Mouse (Mus musculus): ENCODE results near the gene Il25. TPM values are rescaled to one million over a fixed set of nuclear protein-coding genes. Genes with fewer than 3 reads are reported as not detected.
A peak's percentile ranks its signal among the peaks of the same experiment; 100 is the strongest.

Gene Il25
- total RNA-seq, 2 experiments from 2014 or later, result not detected

GRCm38 (mm10) chr14:54925349-54926342 lies 6.8 kb upstream of the Il25 start, which contains the start of gene Efs:
TSS of gene Efs (minus strand) at chr14:54926126.
- intact Hi-C loops (cut with DNase I), result no loop called here
- peak; percentile 49 to 65 for DNase-seq

GRCm38 (mm10) chr14:54926401-54927158 lies 5.9 kb upstream of the Il25 start:
- peak; percentile 25 to 62 for DNase-seq
- intact Hi-C loops (cut with DNase I), result no loop called here

DNA sequence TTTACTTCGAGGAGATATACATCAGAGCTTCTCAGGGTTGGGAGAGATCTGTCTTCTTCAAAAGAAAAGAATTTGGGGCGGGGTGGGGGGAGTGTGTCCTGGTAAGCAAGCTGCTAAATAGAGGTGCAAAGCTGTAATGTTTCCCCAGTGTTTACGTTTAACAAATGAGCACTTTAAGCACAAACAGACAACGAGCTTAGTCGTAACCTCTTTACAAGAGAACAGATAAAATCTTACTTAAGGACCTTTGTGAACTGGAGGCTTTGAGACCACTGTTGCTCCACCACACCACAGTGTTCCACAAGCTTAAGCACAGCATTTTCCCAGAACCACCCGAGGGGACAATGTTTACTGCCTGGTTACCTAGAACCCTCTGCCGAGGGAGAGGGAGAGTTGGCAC lies 5.2 kb upstream of the Il25 start:
- intact Hi-C loops (cut with DNase I), result no loop called here

DNA sequence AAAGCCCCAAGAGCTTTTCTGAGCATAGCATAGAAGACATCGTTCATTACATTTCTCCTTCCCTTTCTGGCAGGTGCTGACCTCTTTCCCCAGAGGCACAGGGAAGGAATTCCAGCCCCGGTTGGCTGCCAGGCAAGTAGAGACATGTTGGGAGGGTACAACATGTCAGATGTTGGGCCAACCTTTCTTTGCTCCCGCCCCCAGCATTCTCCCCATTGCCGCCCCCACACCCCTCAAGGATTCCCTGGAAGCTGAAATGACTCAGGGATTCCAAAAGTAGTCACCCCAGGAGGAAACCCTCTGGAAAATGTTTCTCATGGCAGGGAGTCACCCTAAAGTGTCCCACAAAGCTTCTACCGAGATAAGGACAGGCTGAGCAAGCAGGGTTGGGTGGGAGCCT lies 2.7 kb upstream of the Il25 start:
- no peak for DNase-seq
- intact Hi-C loops (cut with DNase I), result no loop called here

More for the DNA sequence above, 5.2 kb upstream of the Il25 start:
- no peak for DNase-seq

GRCm38 (mm10) chr14:54930431-54930830 lies 2.1 kb upstream of the Il25 start:
- DNase-seq, result no peak
- intact Hi-C loops (cut with DNase I), result no loop called here

DNA sequence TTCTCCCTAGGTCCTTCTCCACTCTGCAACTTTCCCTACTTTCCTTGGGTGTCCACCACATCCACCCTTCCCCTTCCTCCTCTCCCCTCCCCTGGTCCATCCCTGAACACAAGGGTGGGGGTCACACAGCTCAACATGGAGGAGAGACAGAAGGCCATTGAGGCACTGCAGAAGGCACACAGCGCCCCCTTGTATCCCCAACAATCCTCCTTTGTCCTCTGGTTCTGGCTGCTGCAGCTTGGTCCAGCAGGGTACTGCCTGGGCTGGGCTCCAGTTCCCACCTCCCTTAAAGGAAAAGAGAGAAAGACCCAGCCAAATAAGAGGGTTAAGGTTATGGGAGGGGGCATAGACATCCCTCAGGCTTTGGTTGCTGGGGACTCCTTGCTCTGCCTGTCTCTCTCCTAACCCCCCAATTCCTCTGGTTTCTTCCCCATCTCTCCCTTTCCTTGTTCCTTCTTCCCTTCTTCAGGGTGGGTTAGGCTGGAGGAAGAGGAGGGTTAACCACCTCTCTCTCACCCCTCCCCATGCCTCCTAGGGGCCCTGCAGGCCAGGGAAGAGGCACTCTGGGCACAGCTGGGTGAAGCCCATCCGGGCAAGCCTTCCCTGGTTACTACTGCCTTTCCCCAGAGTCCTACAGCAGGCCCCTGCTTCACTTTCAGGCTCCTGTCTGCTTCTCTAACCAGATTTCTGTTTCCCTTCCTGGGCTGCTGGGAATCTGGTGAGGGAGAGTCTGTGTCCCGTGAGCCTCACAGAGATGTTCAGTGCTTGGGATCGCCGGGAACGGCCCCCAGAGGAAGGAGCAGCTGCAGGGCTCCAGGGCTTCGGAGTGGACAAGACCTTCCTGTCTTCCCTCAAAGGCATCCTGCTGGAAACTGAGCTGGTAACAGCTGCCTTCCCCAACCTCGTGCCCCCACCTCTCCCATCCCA lies 3.7 kb downstream of the Il25 start, which contains the start of gene Cmtm5:
Cmtm5 (plus strand) TSS at position 358 of the 927 bp plus-strand sequence.
- intact Hi-C loops (cut with DNase I), result no loop called here
- DNase-seq, result no peak

GRCm38 (mm10) chr14:54936831-54937160 lies 4.3 kb downstream of the Il25 start:
- intact Hi-C loops (cut with DNase I), result no loop called here
- DNase-seq, result no peak

DNA sequence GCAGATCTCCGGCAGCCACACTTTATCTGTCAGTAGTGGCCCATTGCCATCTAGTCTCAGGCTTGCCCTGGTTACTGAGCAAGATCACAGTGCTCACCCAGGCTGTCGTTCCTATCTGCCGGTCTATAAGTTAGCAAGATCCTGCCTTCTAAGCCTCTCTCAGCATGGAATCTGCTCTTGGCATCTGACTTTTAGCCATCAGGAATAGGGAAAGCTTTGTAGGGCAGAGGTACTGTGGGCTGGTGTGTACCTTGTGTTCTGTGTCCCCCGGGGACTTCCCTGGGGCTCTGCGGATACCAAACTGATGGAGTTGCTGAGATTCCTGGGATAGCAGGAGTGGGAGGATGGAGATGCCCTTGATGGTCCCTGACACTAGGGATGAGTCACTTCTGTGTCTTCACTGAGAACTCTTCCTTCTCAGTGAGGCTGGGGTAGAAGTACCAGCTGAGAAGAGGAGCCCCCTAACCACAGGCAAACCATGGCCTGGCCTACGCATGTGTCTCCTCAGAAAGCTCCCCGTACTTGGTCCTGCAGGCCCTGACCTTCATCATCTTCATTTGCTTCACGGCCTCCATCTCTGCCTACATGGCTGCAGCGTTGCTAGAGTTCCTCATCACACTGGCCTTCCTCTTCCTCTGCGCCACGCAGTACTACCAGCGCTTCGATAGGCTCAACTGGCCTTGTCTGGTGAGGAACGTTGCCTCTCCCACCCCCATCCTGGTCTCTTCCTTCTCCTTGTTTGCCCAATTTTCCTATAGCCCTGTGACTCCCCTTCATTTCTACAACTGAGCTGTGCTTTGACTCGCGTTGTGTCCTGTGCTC lies 5.1 kb downstream of the Il25 start:
- DNase-seq, result no peak
- intact Hi-C loops (cut with DNase I), result loop anchor here (2.0 kb wide), 1 partner anchor 95 kb away; no protein-coding TSS in a partner anchor

GRCm38 (mm10) chr14:54938431-54939219 lies 6.1 kb downstream of the Il25 start:
- intact Hi-C loops (cut with DNase I), result loop anchor here (1.0 to 2.0 kb wide), 2 partner anchors 38 to 96 kb away; no protein-coding TSS in a partner anchor
- DNase-seq, result no peak

DNA sequence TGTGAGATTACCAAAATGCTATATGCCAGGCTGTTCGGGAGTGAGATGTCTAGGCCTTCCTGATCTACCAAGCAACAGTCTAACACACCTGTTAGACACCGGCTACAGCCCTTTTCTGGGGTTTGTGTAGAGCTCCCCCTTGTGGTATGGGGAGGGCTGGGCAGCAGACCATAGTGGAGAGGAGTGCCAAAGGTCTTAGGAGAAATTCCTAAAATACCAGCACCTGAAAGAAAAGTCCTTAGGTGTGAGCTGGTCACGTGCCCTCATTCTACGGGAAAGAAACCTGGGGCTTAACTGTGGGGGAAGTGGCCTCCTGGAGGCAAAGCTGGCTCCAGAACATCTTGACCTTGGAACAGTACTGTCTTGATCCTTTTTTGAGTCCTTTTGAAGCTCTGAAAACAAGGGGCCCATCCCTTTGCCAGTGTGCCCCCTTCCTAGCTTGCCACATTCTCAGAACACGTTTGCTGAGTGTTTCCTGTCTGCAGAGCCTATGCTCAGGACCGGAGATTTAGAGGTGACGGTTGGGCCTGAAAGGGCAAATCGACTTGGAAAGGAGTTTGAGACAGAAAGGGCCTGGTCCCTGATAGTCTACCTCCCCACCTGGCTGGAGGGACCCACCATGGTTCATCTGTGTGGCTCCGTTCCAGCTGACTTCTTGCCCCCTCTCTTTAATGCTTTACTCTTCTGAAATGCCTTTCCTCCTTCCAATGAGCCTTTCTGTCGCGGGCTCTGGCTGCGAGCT lies 7.1 kb downstream of the Il25 start:
- intact Hi-C loops (cut with DNase I), result loop anchor here (1.0 to 2.0 kb wide), 2 partner anchors 39 to 97 kb away; no protein-coding TSS in a partner anchor
- peak; percentile 45 to 63 for DNase-seq

GRCm38 (mm10) chr14:54940176-54940530 lies 7.7 kb downstream of the Il25 start:
- no peak for DNase-seq
- intact Hi-C loops (cut with DNase I), result no loop called here

GRCm38 (mm10) chr14:54941024-54941978 lies 8.8 kb downstream of the Il25 start:
- no peak for DNase-seq
- intact Hi-C loops (cut with DNase I), result no loop called here

GRCm38 (mm10) chr14:54942479-54942878 lies 10.0 kb downstream of the Il25 start:
- intact Hi-C loops (cut with DNase I), result no loop called here
- no peak for DNase-seq

GRCm38 (mm10) chr14:54943971-54944370 lies 11.5 kb downstream of the Il25 start:
- intact Hi-C loops (cut with DNase I), result no loop called here
- no peak for DNase-seq

- no peak for DNase-seq
- intact Hi-C loops (cut with DNase I), result no loop called here
Measured at GRCm38 (mm10) chr14:54944939-54945338, 12.4 kb downstream of the Il25 start.

DNA sequence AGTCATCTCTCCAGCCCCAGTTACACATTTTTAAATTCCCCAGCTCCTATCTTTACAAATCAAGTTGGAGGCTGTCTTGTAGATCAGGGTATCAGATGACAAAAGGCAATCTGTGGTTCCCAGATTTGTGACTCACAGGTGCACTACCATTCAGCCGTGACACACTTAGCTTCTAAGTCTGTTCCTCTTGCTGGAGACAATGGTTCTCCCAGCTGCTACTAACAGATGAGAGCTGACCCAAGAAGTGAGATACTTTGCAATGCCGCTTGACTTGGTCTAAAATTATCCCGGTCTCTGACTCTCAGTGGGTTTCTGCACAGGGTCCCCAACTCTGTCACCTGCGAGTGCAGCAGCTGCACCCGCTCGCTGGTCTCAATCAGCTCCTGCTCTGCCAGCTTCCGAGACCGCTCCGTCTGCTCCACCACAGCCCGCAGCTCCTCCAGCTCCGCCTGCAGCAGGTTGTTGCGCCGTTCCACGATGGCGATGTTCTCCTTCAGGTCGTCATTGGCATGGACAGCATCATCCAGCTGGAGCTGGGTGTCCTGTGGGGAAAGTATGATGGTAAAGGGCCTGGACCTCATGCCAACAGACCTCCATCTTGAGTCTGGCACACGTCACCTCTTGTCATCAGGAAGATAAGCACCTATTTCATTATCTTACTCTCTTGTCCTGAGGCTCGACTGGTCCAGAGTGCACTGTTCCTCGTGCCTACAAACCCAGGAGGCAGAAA lies 13.6 kb downstream of the Il25 start:
- intact Hi-C loops (cut with DNase I), result no loop called here
- no peak for DNase-seq
